Mouse (Mus musculus) inflammation-experienced regulatory T-cells (primary cell): ENCODE measurements around the gene Vmn1r4. TPM values are rescaled to one million over a fixed set of nuclear protein-coding genes. Genes with fewer than 3 reads are reported as not detected.

Experiments
- polyA plus RNA-seq, 2 experiments: library from polyadenylated mRNA; unstranded; fragments of 100-300 nt; shearing (Covaris generic); gene quantifications; one replicate each; pipeline ENCODE4 v1.2.1; 2017

Gene Vmn1r4
- polyA plus RNA-seq: under 1 TPM; 0.07 to 0.22 TPM

GRCm38 (mm10) chr6:56923726-56924707 lies at the start of gene Vmn1r4, which contains the start of gene Nt5c3:
TSS of gene Vmn1r4 (plus strand) at chr6:56924015.
TSS of gene Nt5c3 (minus strand) at chr6:56923932.

GRCm38 (mm10) chr6:56969973-56970372 lies 46.2 kb downstream of the Vmn1r4 start, which contains the start of gene Vmn1r5:
TSS of gene Vmn1r5 (plus strand) at chr6:56970273.

GRCm38 (mm10) chr6:56996943-56997342 lies 73.1 kb downstream of the Vmn1r4 start, which contains the start of gene Vmn1r6:
TSS of gene Vmn1r6 (plus strand) at chr6:56997243.

Other genes starting within 250 kb of the Vmn1r4 start
- 100 to 1,000 TPM; 102 to 112 TPM for gene Lsm5, start 219.3 kb upstream of the Vmn1r4 start, polyA plus RNA-seq
- 10 to 100 TPM; 34.4 to 36.7 TPM for gene Avl9, start 209.1 kb upstream of the Vmn1r4 start, polyA plus RNA-seq
- 10 to 100 TPM; 61.3 to 73.0 TPM for gene Kbtbd2, start 126.2 kb upstream of the Vmn1r4 start, polyA plus RNA-seq
- gene Fkbp9, start 92.0 kb upstream of the Vmn1r4 start, polyA plus RNA-seq: under 1 TPM; 0.31 to 0.46 TPM
- gene Nt5c3, start 83 bp upstream of the Vmn1r4 start, polyA plus RNA-seq: 10 to 100 TPM; 80.5 to 80.7 TPM
- gene Vmn1r5, start 46.3 kb downstream of the Vmn1r4 start, polyA plus RNA-seq: under 1 TPM; 0.08 to 0.32 TPM
- under 1 TPM in 1 of 2 experiments, not detected in 1; 0.42 TPM for gene Vmn1r6, start 73.2 kb downstream of the Vmn1r4 start, polyA plus RNA-seq
- not detected for gene Vmn1r7, start 101.3 kb downstream of the Vmn1r4 start, polyA plus RNA-seq
- under 1 TPM in 1 of 2 experiments, not detected in 1; 0.29 TPM for gene Vmn1r8, start 108.3 kb downstream of the Vmn1r4 start, polyA plus RNA-seq
- gene Vmn1r9, start 142.8 kb downstream of the Vmn1r4 start, polyA plus RNA-seq: not detected
- gene Vmn1r10, start 185.4 kb downstream of the Vmn1r4 start, polyA plus RNA-seq: not detected
- under 1 TPM in 1 of 2 experiments, not detected in 1; 0.84 TPM for gene Vmn1r11, start 209.4 kb downstream of the Vmn1r4 start, polyA plus RNA-seq
- gene Vmn1r12, start 232.9 kb downstream of the Vmn1r4 start, polyA plus RNA-seq: 1 to 10 TPM in 1 of 2 experiments, under 1 TPM in 1; 0.04 to 1.2 TPM